Mouse (Mus musculus) kidney, adult 2 months (tissue): ENCODE results near the gene Srprb.

Source experiments
- CTCF ChIP-seq: fragments of 200-500 bp; conservative IDR thresholded peaks from 2 replicates; pipeline ENCODE4 v1.5.1; 2011; ENCODE audit warnings: low read depth, mild to moderate bottlenecking, control low read depth, low read length, moderate library complexity, mixed read lengths; ENCODE audit not compliant: insufficient read depth, insufficient read length
- POLR2A ChIP-seq: fragments of 200-500 bp; IDR thresholded peaks from one replicate; pipeline ENCODE4 v1.6.1; 2011; ENCODE audit warnings: low read depth, low read length, control low read depth

DNA sequence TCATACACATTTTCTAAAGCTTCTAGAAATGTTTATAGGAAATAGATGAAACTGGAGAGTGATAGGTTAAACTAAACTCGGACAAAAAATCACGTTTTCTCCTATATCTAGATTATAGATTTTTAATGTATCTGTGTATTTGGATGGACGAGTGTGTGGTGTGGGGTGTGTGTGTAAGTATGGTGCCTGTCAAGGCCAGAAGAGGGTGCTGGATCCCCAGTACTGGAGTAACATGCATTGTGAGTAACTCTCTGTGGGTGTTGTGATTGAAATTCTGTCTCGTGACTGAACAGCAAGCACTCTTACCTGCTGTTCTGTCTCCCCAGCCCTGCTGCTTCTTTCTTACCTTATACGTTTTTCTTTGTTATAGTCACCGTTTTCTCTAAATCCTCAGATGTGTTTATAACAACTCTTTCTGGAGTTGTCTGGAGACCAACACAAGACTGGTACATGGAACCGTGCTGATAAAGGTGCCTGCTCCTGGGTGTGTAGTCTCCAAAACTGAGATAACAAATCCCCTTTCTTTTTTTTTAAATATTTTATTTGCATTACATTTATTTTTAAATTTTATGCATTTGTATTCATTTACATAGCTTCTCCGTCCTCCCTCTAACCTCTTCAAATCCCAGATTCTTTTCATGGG is 44.7 kb upstream of the Srprb start:
- no peak for TF ChIP-seq POLR2A
- no peak; the same call in 1 of the 2 replicates for TF ChIP-seq CTCF
